Comparison of ENCODE assay signal across 8 mouse cellular contexts in genomic region chr9:119893881-119894280, GRCm38 (mm10). TPM values are rescaled to one million over a fixed set of nuclear protein-coding genes. Genes with fewer than 3 reads are reported as not detected.
A peak's percentile ranks its signal among the peaks of the same experiment; 100 is the strongest.
DNase-seq lines count a peak whose midpoint lies in the region; ATAC-seq and TF ChIP-seq lines count a peak whose summit lies in the region.

No protein-coding gene starts in this region.

- 76% methylated on average over 5 of the region's 5 CpGs for WGBS in heart, embryonic 12.5 days
- WGBS in thymus, adult 2 months: 97% methylated on average over 5 of the region's 5 CpGs
- 87% methylated on average over 5 of the region's 5 CpGs for WGBS in limb, embryonic 15.5 days

- TF ChIP-seq POLR2A in thymus, adult 2 months (IDR thresholded peaks at IDR 0.05; ENCODE audit: control insufficient read depth, extremely low read depth, insufficient read depth, low read length, poor library complexity): no peak

- H3K4me3 ChIP-seq in heart, embryonic 12.5 days: no peak overlapping the region
- H3K4me3 ChIP-seq in thymus, adult 2 months (ENCODE audit: control insufficient read depth, insufficient read depth, low read length): no peak overlapping the region
- H3K4me3 ChIP-seq in limb, embryonic 15.5 days: no peak overlapping the region; the same call in 1 of the 2 replicates

- H3K36me3 ChIP-seq in heart, embryonic 12.5 days: no peaks in the 10 kb centered on the region
- no peaks in the 10 kb centered on the region for H3K36me3 ChIP-seq in thymus, adult 2 months (ENCODE audit: control insufficient read depth, insufficient read depth, low read length)
- H3K36me3 ChIP-seq in limb, embryonic 15.5 days: 0 out of 2 replicates have a peak, but pooled peaks cover 6% of the 10 kb centered on the region

- DNase-seq in heart, postnatal 36 days: no peak
- peak; percentile 12 for DNase-seq in thymus, postnatal 14 days
- DNase-seq in thymus, adult 2 months: no peak
- no peak for DNase-seq in adrenal gland, postnatal 4 days (ENCODE audit: low spot score in 2 of 2)
- no peak for DNase-seq in right cerebral cortex, postnatal 25 days

- ATAC-seq in heart, embryonic 12.5 days (ENCODE audit: insufficient number of reproducible peaks, low FRiP score): no peak
- ATAC-seq in limb, embryonic 15.5 days (ENCODE audit: insufficient number of reproducible peaks, low FRiP score, low TSS enrichment, low read depth): no peak
- ATAC-seq in megakaryocyte progenitor cell, adult 5-6 weeks (replicated peaks; ENCODE audit: poor library complexity): no peak

- no peaks in the 10 kb centered on the region for H3K27me3 ChIP-seq in heart, embryonic 12.5 days (replicated peaks)
- H3K27me3 ChIP-seq in thymus, adult 2 months (ENCODE audit: control insufficient read depth, insufficient read depth, low read length): no peaks in the 10 kb centered on the region
- no peaks in the 10 kb centered on the region for H3K27me3 ChIP-seq in limb, embryonic 15.5 days

- no peak overlapping the region for H3K9ac ChIP-seq in heart, embryonic 12.5 days
- no peak overlapping the region for H3K9ac ChIP-seq in limb, embryonic 15.5 days

- H3K4me2 ChIP-seq in heart, embryonic 12.5 days: peak overlapping the region; percentile 97; the same call in 1 of the 2 replicates
- no peak overlapping the region for H3K4me2 ChIP-seq in limb, embryonic 15.5 days

- H3K4me1 ChIP-seq in heart, embryonic 12.5 days (replicated peaks): peaks cover 12% of the 10 kb centered on the region
- peaks cover 6% of the 10 kb centered on the region for H3K4me1 ChIP-seq in thymus, adult 2 months (replicated peaks; ENCODE audit: control insufficient read depth, insufficient read depth, low read length)
- H3K4me1 ChIP-seq in limb, embryonic 15.5 days: peaks cover 11% of the 10 kb centered on the region

- intact Hi-C loops in heart, postnatal 36 days (cut with DNase I): loop anchor here (5.0 to 10.0 kb wide), 3 partner anchors 102 to 979 kb away; no protein-coding TSS in a partner anchor

- H3K27ac ChIP-seq in heart, embryonic 12.5 days (ENCODE audit: poor library complexity, severe bottlenecking): no peak overlapping the region
- H3K27ac ChIP-seq in thymus, adult 2 months (ENCODE audit: control insufficient read depth, insufficient read depth, low read length): no peak overlapping the region
- peak overlapping the region; percentile 79; the same call in 1 of the 2 replicates for H3K27ac ChIP-seq in limb, embryonic 15.5 days

- no peaks in the 10 kb centered on the region for H3K9me3 ChIP-seq in heart, embryonic 12.5 days (replicated peaks)
- H3K9me3 ChIP-seq in limb, embryonic 15.5 days: no peaks in the 10 kb centered on the region

- TF ChIP-seq CTCF in thymus, adult 2 months (IDR thresholded peaks at IDR 0.05; ENCODE audit: borderline replicate concordance, control insufficient read depth, extremely low read depth, insufficient read depth, low read length, poor library complexity): no peak

RNA-seq across cellular contexts. Expression of gene Wdr48, which starts 0.8 kb away (rescaled TPM):
- 46.0 and 46.5 TPM in 2 replicates for polyA plus RNA-seq in heart, embryonic 12.5 days (2016; fragmentation: Nextera tagmentation; extraction: Ambion mirVana)
- 10 to 100 TPM; 27.6 to 29.2 TPM for total RNA-seq in heart, postnatal 36 days (2021)
- polyA plus RNA-seq in thymus, adult 2 months (2012; rRNA removed): 78.9 and 90.5 TPM in 2 replicates
- 48.5 and 48.9 TPM in 2 replicates for polyA plus RNA-seq in limb, embryonic 15.5 days (2015; fragmentation: Nextera tagmentation; extraction: Ambion mirVana)
- 10 to 100 TPM; 55.6 to 56.5 TPM for total RNA-seq in adrenal gland, postnatal 4 days (2021)
- 57.6 and 75.4 TPM in 2 replicates for total RNA-seq in megakaryocyte progenitor cell, adult 5-6 weeks (2015)
- total RNA-seq in megakaryocyte progenitor cell, adult 5-6 weeks (2017): 49.1 and 58.6 TPM in 2 replicates

RNA-seq across cellular contexts. Expression of gene Gorasp1, which starts 43.5 kb away (rescaled TPM):
- polyA plus RNA-seq in heart, embryonic 12.5 days (2016; fragmentation: Nextera tagmentation; extraction: Ambion mirVana): 21.7 and 21.8 TPM in 2 replicates
- 10 to 100 TPM; 30.2 to 30.6 TPM for total RNA-seq in heart, postnatal 36 days (2021)
- polyA plus RNA-seq in thymus, adult 2 months (2012; rRNA removed): 10.8 and 11.0 TPM in 2 replicates
- 35.5 and 35.8 TPM in 2 replicates for polyA plus RNA-seq in limb, embryonic 15.5 days (2015; fragmentation: Nextera tagmentation; extraction: Ambion mirVana)
- 10 to 100 TPM; 26.9 to 27.1 TPM for total RNA-seq in adrenal gland, postnatal 4 days (2021)
- total RNA-seq in megakaryocyte progenitor cell, adult 5-6 weeks (2015): 7.9 and 8.7 TPM in 2 replicates
- 5.1 and 7.4 TPM in 2 replicates for total RNA-seq in megakaryocyte progenitor cell, adult 5-6 weeks (2017)

RNA-seq across cellular contexts. Expression of gene Ttc21a, which starts 43.5 kb away (rescaled TPM):
- 0.23 and 0.53 TPM in 2 replicates for polyA plus RNA-seq in heart, embryonic 12.5 days (2016; fragmentation: Nextera tagmentation; extraction: Ambion mirVana)
- total RNA-seq in heart, postnatal 36 days (2021): not detected
- polyA plus RNA-seq in thymus, adult 2 months (2012; rRNA removed): 0.18 and 0.29 TPM in 2 replicates
- 0.09 and 0.13 TPM in 2 replicates for polyA plus RNA-seq in limb, embryonic 15.5 days (2015; fragmentation: Nextera tagmentation; extraction: Ambion mirVana)
- total RNA-seq in adrenal gland, postnatal 4 days (2021): under 1 TPM; 0.34 TPM
- total RNA-seq in megakaryocyte progenitor cell, adult 5-6 weeks (2015): 2.3 and 2.4 TPM in 2 replicates
- total RNA-seq in megakaryocyte progenitor cell, adult 5-6 weeks (2017): 3.4 and 5.7 TPM in 2 replicates
